Mouse (Mus musculus) lung, adult 2 months (tissue): ENCODE results near the gene Cfap300.

Experiments
- CTCF ChIP-seq: fragments of 200-500 bp; IDR thresholded peaks from 2 replicates; pipeline ENCODE4 v1.5.1; 2011; ENCODE audit warnings: mild to moderate bottlenecking, low read length, control low read depth; ENCODE audit not compliant: insufficient read depth
- POLR2A ChIP-seq: fragments of 200-500 bp; IDR thresholded peaks from 2 replicates; pipeline ENCODE4 v1.6.1; 2011; ENCODE audit warnings: low read depth, mild to moderate bottlenecking, control low read depth, low read length, borderline replicate concordance; ENCODE audit errors: extremely low read depth

DNA sequence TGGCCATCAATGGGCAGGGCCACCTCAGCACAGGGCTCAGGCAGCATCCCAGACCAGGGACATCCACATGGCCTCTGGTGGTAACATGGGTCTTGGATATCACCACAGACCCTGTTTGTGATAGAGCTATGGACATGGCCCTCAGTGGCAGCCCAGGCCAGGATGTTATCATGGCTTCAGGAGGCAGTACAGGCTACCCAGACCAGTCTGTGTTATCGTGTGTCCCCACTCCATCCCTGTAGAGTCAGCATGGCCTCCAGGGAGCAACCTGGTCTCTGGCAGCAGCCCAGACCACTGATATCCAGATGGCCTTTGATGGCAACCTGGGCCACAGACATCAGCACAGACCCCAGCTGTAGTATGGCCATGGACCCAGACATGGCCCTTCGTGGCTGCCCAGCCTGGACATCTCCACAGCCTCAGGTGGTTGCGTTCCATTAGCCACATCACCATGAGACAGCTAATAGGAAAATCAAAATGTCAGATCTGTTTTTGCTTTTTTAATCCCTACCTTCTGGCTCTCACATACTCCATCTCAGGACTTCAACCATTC lies 30.7 kb upstream of the Cfap300 start:
- no peak for TF ChIP-seq CTCF
- TF ChIP-seq POLR2A: no peak
